8 mouse cellular contexts compared by ENCODE assay signal in the genomic region with DNA sequence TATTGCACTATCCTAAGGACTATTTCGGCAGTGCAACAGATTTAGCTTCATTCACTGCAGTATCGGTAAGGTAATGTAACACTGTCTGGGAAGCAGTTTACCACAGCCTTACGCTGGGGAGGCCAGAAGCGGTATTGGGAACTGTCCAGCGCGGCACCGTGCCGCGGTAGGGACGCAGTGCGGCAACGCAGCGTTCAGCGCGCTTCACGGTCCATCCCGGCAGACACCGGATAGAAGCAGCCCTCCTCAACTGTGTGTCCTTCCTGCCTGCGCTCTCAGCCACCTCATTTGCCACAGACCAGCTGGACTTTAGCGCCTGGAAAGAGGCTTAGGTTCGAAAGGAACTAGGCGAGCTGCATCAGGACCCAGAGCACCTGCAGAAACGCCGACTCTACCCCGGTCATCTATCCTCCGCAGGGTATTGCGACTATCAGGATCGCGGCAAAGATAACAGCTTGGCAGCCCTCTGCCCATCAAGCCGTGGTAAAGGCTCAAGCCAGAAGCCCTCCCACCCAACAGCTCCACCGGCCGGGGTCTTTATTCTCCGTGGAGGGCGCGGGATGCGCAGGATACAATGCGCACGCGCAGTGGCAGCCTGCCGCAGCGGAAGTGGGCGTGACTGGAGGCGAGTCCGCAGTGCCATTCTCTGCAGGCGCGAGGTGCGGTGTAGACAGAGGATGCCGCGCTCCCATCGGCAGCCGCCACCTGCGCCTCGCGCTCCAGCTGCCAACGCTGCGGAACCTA. TPM values are rescaled to one million over a fixed set of nuclear protein-coding genes. Genes with fewer than 3 reads are reported as not detected.
DNase-seq lines count a peak whose midpoint lies in the region; ATAC-seq and TF ChIP-seq lines count a peak whose summit lies in the region.

No protein-coding gene starts in this region.

- peak; percentile 26 for DNase-seq in NIH3T3 (ENCODE audit: low read depth)
- DNase-seq in cerebellum, adult 9-11 months = peak; percentile 90
- DNase-seq in frontal cortex, adult 2 months (ENCODE audit: extremely low spot score in 1 of 2, low spot score in 1 of 2) = peak; percentile 48 to 88
- peak; percentile 85 for DNase-seq in hindbrain, embryonic 10.5 days (ENCODE audit: low spot score)
- DNase-seq in layer of hippocampus, postnatal 14 days (ENCODE audit: low spot score in 2 of 2) = peak; percentile 82 to 90
- peak; percentile 59 for DNase-seq in lung, postnatal 0 days (ENCODE audit: low spot score)
- peak; percentile 29 for DNase-seq in ovary, postnatal 14 days (ENCODE audit: low spot score)
- DNase-seq in thymus, postnatal 0 days (ENCODE audit: low spot score) = peak; percentile 86

- H3K9ac ChIP-seq in lung, postnatal 0 days (replicated peaks; ENCODE audit: low read depth) = no peak overlapping the region

- peak overlapping the region; percentile 87 for H3K27ac ChIP-seq in hindbrain, embryonic 10.5 days
- no peak overlapping the region for H3K27ac ChIP-seq in lung, postnatal 0 days (ENCODE audit: low read length)

- H3K4me1 ChIP-seq in hindbrain, embryonic 10.5 days (replicated peaks) = peaks cover 14% of the 10 kb centered on the region
- no peaks in the 10 kb centered on the region for H3K4me1 ChIP-seq in lung, postnatal 0 days (ENCODE audit: insufficient read depth, low read depth, low read length)

- 54% methylated on average over 56 of the region's 56 CpGs for WGBS in hindbrain, embryonic 10.5 days
- WGBS in lung, postnatal 0 days = 57% methylated on average over 56 of the region's 56 CpGs

- TF ChIP-seq EP300 in lung, postnatal 0 days (IDR thresholded peaks at IDR 0.05) = no peak

- H3K27me3 ChIP-seq in hindbrain, embryonic 10.5 days (ENCODE audit: insufficient read depth, poor library complexity, severe bottlenecking) = no peaks in the 10 kb centered on the region
- H3K27me3 ChIP-seq in lung, postnatal 0 days (replicated peaks; ENCODE audit: insufficient read depth, low read length) = no peaks in the 10 kb centered on the region

- peak overlapping the region; percentile 57 for H3K4me3 ChIP-seq in hindbrain, embryonic 10.5 days
- peak overlapping the region; percentile 25; the same call in 1 of the 2 replicates for H3K4me3 ChIP-seq in lung, postnatal 0 days (ENCODE audit: low read depth, low read length)

- no peak for TF ChIP-seq CTCF in lung, postnatal 0 days (IDR thresholded peaks at IDR 0.05)

- peaks cover 24% of the 10 kb centered on the region for H3K9me3 ChIP-seq in hindbrain, embryonic 10.5 days
- H3K9me3 ChIP-seq in lung, postnatal 0 days (ENCODE audit: low read length) = no peaks in the 10 kb centered on the region; the same call in 1 of the 2 replicates

- peak; percentile 54 for ATAC-seq in lung, postnatal 0 days

- H3K36me3 ChIP-seq in hindbrain, embryonic 10.5 days = peaks cover 65% of the 10 kb centered on the region
- no peaks in the 10 kb centered on the region for H3K36me3 ChIP-seq in lung, postnatal 0 days (ENCODE audit: insufficient read depth, low read length)

- H3K4me2 ChIP-seq in lung, postnatal 0 days (replicated peaks; ENCODE audit: low read depth, low read length) = peak overlapping the region; percentile 54

RNA-seq across cellular contexts. Expression of a gene that starts 52.3 kb away (rescaled TPM):
- 17.5 and 19.0 TPM in 2 replicates for polyA plus RNA-seq in frontal cortex, adult 2 months (2012; rRNA removed)
- 68.0 and 75.3 TPM in 2 replicates for polyA plus RNA-seq in hindbrain, embryonic 10.5 days (2016; fragmentation: Nextera tagmentation; extraction: Ambion mirVana)
- total RNA-seq in layer of hippocampus, postnatal 14 days (2021) = 10 to 100 TPM; 24.0 to 29.1 TPM
- polyA plus RNA-seq in lung, postnatal 0 days (2015; fragmentation: Nextera tagmentation; extraction: Ambion mirVana) = 38.8 and 40.2 TPM in 2 replicates
- polyA plus RNA-seq in thymus, postnatal 0 days (2015; fragmentation: Nextera tagmentation; extraction: Ambion mirVana) = 62.9 and 66.5 TPM in 2 replicates

RNA-seq across cellular contexts. Expression of a gene that starts 56.8 kb away (rescaled TPM):
- 18.2 and 19.0 TPM in 2 replicates for polyA plus RNA-seq in frontal cortex, adult 2 months (2012; rRNA removed)
- polyA plus RNA-seq in hindbrain, embryonic 10.5 days (2016; fragmentation: Nextera tagmentation; extraction: Ambion mirVana) = 42.6 and 45.2 TPM in 2 replicates
- 10 to 100 TPM; 47.2 to 49.3 TPM for total RNA-seq in layer of hippocampus, postnatal 14 days (2021)
- polyA plus RNA-seq in lung, postnatal 0 days (2015; fragmentation: Nextera tagmentation; extraction: Ambion mirVana) = 22.7 and 24.1 TPM in 2 replicates
- polyA plus RNA-seq in thymus, postnatal 0 days (2015; fragmentation: Nextera tagmentation; extraction: Ambion mirVana) = 30.5 and 30.8 TPM in 2 replicates

Comparison
In these comparisons a context has a peak if more than half of its experiments do, and no peak if none do; other contexts are left out.
1. DNase-seq: peak in every context shown above with its lines; median percentile 90 in cerebellum, adult 9-11 months; 86 in layer of hippocampus, postnatal 14 days; 86 in thymus, postnatal 0 days; 85 in hindbrain, embryonic 10.5 days; 68 in frontal cortex, adult 2 months; 59 in lung, postnatal 0 days; 29 in ovary, postnatal 14 days; 26 in NIH3T3.